13 mouse cellular contexts compared by ENCODE assay signal in genomic region chr15:27571179-27571578, GRCm38 (mm10). TPM values are rescaled to one million over a fixed set of nuclear protein-coding genes. Genes with fewer than 3 reads are reported as not detected.
DNase-seq lines count a peak whose midpoint lies in the region; ATAC-seq lines count a peak whose summit lies in the region.
"Had no signal": no experiment of that assay in that cellular context is flagged by ENCODE, and none has a peak within 500 bp of the region (broad histone marks: within the 10 kb centered on the region; RNA-seq: fewer than 3 reads in every experiment).

No protein-coding gene starts in this region.

- no peak for DNase-seq in frontal cortex, postnatal 25 days (ENCODE audit: low spot score in 2 of 2)
- DNase-seq in layer of hippocampus, adult 11-12 months (ENCODE audit: low spot score), result peak; percentile 43
- no peak for DNase-seq in layer of hippocampus, adult 9-11 months
- DNase-seq in brain, adult 2 months (ENCODE audit: low read depth, low spot score), result peak; percentile 69
- DNase-seq in heart, postnatal 14 days, result peak; percentile 49 to 67
- no peak for DNase-seq in embryo, embryonic 10 days (ENCODE audit: low spot score)
- no peak for DNase-seq in urinary bladder, postnatal 14 days (ENCODE audit: low spot score)
- DNase-seq: B cell, adult 2 months; liver, postnatal 0 days; lung, postnatal 4 days; right cerebral cortex, adult 18-20 months; thymus, adult 2 months had no signal

- intact Hi-C loops in heart, postnatal 14 days (cut with DNase I), result no loop called here

- peak; percentile 12; the same call in 1 of the 2 replicates for ATAC-seq in frontal cortex, adult (ENCODE audit: low TSS enrichment)
- ATAC-seq: liver, postnatal 0 days had no signal

RNA-seq across cellular contexts. Expression of gene Otulin, which starts 59.3 kb away (rescaled TPM):
- 10 to 100 TPM; 25.9 to 26.4 TPM for total RNA-seq in heart, postnatal 14 days (2021)

Comparison
In these comparisons a context has a peak if more than half of its experiments do, and no peak if none do; other contexts are left out.
1. DNase-seq: peak in layer of hippocampus, adult 11-12 months (single experiment), brain, adult 2 months (single experiment) and heart, postnatal 14 days (2 of 2); none in frontal cortex, postnatal 25 days (0 of 2), layer of hippocampus, adult 9-11 months (single experiment), embryo, embryonic 10 days (single experiment) and urinary bladder, postnatal 14 days (single experiment).